Mouse (Mus musculus) intestine, embryonic 14.5 days (tissue): Measurements from ENCODE around the gene Mst1. TPM values are rescaled to one million over a fixed set of nuclear protein-coding genes. Genes with fewer than 3 reads are reported as not detected.

Experiments
- ATAC-seq: fragments of 200-750 bp; cut with Nextera tagmentation; replicated peaks from 2 replicates; pipeline ENCODE4 v1.8.0; 2017; ENCODE audit warnings: low read depth, moderate number of reproducible peaks, moderate TSS enrichment, moderate library complexity; ENCODE audit not compliant: low FRiP score, low TSS enrichment
- DNase-seq: peaks from one replicate; pipeline ENCODE4 v3.0.0-alpha.2; 2018; ENCODE audit warnings: low spot score
- H3K27ac ChIP-seq: fragments of 300-500 bp; sonication (generic); 2 replicates; pipeline ENCODE4 v1.5.1; 2014; ENCODE audit warnings: low read depth, mild to moderate bottlenecking, control low read depth
- H3K27me3 ChIP-seq: fragments of 300-500 bp; sonication (generic); replicated peaks from 2 replicates; pipeline ENCODE4 v1.6.1; 2014; ENCODE audit warnings: low read length, control low read depth; ENCODE audit not compliant: control insufficient read depth, insufficient read depth
- H3K36me3 ChIP-seq: fragments of 300-500 bp; sonication (generic); 2 replicates; pipeline ENCODE4 v1.6.1; 2014; ENCODE audit warnings: low read length, control low read depth; ENCODE audit not compliant: control insufficient read depth, insufficient read depth
- H3K4me1 ChIP-seq: fragments of 300-500 bp; sonication (generic); replicated peaks from 2 replicates; pipeline ENCODE4 v1.6.1; 2014; ENCODE audit warnings: low read length, control low read depth, mixed read lengths; ENCODE audit not compliant: control insufficient read depth, insufficient read depth
- H3K4me2 ChIP-seq: fragments of 300-500 bp; sonication (generic); 2 replicates; pipeline ENCODE4 v1.6.1; 2014; ENCODE audit warnings: low read length
- H3K4me3 ChIP-seq: fragments of 300-500 bp; sonication (generic); 2 replicates; pipeline ENCODE4 v1.5.1; 2014; ENCODE audit warnings: low read depth, low read length, control low read depth, mixed read lengths
- H3K9ac ChIP-seq: fragments of 300-500 bp; sonication (generic); 2 replicates; pipeline ENCODE4 v1.6.1; 2014; ENCODE audit warnings: mild to moderate bottlenecking, low read length
- H3K9me3 ChIP-seq: fragments of 300-500 bp; sonication (generic); 2 replicates; pipeline ENCODE4 v1.6.1; 2016; ENCODE audit warnings: low read length, control low read depth; ENCODE audit not compliant: control insufficient read depth
- WGBS: fragments of 180-500 bp; shearing (Covaris S2); extraction: QIAGEN DNeasy Blood & Tissue Kit; methylation state at CpG from one replicate; pipeline ENCODE4 v1.1.7; 2014; 5-methylcytosine and 5-hydroxymethylcytosine counted together
- polyA plus RNA-seq: library from polyadenylated mRNA; unstranded; fragments of >200 nt; fragmentation: Nextera tagmentation; extraction: Ambion mirVana; gene quantifications from 2 replicates; pipeline ENCODE4 v1.2.1, GENCODE M21; 2014

The Mst1 gene
- polyA plus RNA-seq: 0.17 and 0.78 TPM in 2 replicates

DNA sequence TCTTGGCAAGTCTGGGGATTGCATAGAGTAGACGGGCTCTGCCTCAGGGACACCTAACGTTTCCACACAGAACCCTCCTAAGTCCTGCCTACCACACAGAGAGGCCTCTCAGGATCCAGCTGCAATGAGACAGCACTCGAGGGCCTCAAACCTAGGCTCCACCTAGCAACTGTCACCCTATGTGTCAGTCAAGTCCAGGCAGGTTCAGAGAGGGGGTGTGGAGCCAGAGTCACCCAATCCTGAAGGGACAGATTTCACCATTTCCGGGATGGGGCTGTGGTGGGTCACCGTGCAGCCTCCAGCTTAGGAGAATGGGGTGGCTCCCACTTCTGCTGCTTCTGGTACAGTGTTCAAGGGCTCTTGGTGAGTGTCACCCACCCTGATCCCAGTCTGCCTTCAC is at the start of gene Mst1:
Mst1 (plus strand) TSS at position 269 of the 400 bp plus-strand sequence.
- Histone ChIP-seq H3K9me3 (no peaks in the 10 kb centered on the region), H3K4me1 (peaks cover 9% of the 10 kb centered on the region; the same call in 1 of the 2 replicates), H3K4me2 (peak within 1 kb of the TSS; percentile 95), H3K27ac (no peak within 1 kb of the TSS), H3K4me3 (peak within 1 kb of the TSS; percentile 95), H3K9ac (peak within 1 kb of the TSS; percentile 94), H3K27me3 (peaks cover 37% of the 10 kb centered on the region), H3K36me3 (peaks cover 11% of the 10 kb centered on the region)
- no peak for DNase-seq
- 82% methylated on average over 5 of the region's 5 CpGs for WGBS
- no peak for ATAC-seq

DNA sequence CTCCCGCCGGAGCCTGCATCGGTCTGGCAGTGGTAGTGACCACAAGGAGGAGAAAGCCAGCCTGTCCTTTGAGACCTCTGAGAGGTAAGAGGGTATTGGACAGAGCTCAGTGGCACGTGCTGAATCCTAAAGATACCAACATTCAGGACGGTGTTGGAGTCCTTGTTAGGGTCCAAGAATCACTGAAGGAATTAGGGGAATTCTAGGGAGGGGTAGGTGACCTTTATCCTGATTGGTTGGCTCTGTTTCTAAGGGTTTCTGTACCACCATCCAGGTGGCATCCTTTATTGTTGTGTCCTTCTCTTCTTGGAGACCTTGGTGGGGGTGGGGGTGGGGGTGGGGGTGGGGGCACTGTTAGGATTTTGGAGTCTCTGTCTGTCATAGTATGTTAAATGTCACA is 48.1 kb upstream of the Mst1 start:
- ATAC-seq: no peak
- no peak for DNase-seq
- WGBS: 95% methylated on average over 5 of the region's 5 CpGs
- Histone ChIP-seq H3K4me2 (no peak overlapping the region), H3K4me1 (no peaks in the 10 kb centered on the region), H3K9ac (no peak overlapping the region), H3K4me3 (no peak overlapping the region), H3K9me3 (no peaks in the 10 kb centered on the region), H3K36me3 (peaks cover 54% of the 10 kb centered on the region), H3K27ac (no peak overlapping the region), H3K27me3 (no peaks in the 10 kb centered on the region)

GRCm38 (mm10) chr9:108035331-108036156 is 44.7 kb upstream of the Mst1 start:
- Histone ChIP-seq H3K9ac (no peak overlapping the region), H3K4me3 (no peak overlapping the region), H3K27ac (no peak overlapping the region), H3K27me3 (no peaks in the 10 kb centered on the region), H3K4me2 (no peak overlapping the region), H3K9me3 (no peaks in the 10 kb centered on the region), H3K4me1 (no peaks in the 10 kb centered on the region), H3K36me3 (peaks cover 51% of the 10 kb centered on the region)
- ATAC-seq (no peak), DNase-seq (no peak)
- WGBS: 97% methylated on average over 2 of the region's 2 CpGs

GRCm38 (mm10) chr9:108044751-108045492 is 35.3 kb upstream of the Mst1 start:
- no peak overlapping the region for H3K4me3 ChIP-seq
- H3K4me1 ChIP-seq: peaks cover 12% of the 10 kb centered on the region; the same call in 1 of the 2 replicates
- H3K27ac ChIP-seq: no peak overlapping the region
- no peak for ATAC-seq
- H3K4me2 ChIP-seq: no peak overlapping the region
- H3K27me3 ChIP-seq: no peaks in the 10 kb centered on the region
- WGBS: 97% methylated on average over 8 of the region's 8 CpGs
- H3K36me3 ChIP-seq: peaks cover 64% of the 10 kb centered on the region
- no peak for DNase-seq
- no peak overlapping the region for H3K9ac ChIP-seq
- no peaks in the 10 kb centered on the region for H3K9me3 ChIP-seq

GRCm38 (mm10) chr9:108046582-108046981 is 33.7 kb upstream of the Mst1 start:
- 94% methylated on average over 4 of the region's 4 CpGs for WGBS
- Histone ChIP-seq H3K4me3 (no peak overlapping the region), H3K27ac (no peak overlapping the region), H3K9ac (no peak overlapping the region), H3K27me3 (no peaks in the 10 kb centered on the region), H3K36me3 (peaks cover 67% of the 10 kb centered on the region), H3K4me2 (no peak overlapping the region), H3K9me3 (no peaks in the 10 kb centered on the region), H3K4me1 (peaks cover 15% of the 10 kb centered on the region; the same call in 1 of the 2 replicates)
- no peak for ATAC-seq
- no peak for DNase-seq

DNA sequence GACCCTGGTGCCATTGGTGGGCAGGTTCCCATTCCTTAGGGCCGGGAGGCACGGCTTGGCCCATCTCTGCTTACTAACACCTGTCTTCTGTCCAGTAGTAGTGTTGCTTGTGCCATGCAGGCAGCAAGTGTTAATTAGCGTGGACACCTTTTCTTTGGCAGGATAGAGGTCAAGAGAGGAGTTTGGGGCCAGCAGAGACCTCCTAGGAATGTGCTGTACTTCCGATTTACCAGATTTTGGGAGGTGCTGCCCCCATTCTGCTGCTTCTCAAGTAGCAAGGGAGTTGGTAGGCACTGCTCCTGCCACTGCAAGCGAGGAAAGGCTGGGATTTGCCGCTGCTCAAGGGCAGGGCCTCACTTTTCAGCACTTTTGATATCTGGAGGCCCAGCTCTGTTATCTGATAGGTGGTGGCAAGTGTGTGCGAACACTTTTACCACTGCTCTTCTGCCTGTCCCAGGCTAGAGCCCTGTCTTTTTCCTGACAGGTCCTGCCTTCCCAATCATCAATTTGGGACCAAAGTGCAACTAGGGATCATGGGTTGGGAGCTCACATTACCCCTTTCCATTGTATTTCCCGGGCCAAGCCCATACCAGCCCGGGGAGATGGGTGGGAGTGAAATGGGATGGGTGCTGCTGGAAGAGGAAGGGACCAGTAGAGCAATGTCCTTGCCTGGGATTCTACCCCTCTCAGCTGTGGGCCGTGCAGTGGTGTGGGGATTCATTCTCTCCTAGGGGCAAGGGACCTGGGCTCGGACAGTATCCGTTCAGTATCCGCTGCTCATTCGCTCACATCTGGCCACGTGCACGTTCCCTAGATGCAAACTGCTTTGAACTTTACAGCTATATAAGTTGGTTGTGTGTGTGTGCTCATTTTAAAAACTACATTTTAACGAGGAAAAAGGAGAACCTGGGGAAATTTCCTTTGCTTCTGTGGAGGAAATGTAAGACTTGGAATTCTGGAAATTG is 32.4 kb upstream of the Mst1 start:
- H3K4me3 ChIP-seq: peak overlapping the region; percentile 91; the same call in 1 of the 2 replicates
- WGBS: 48% methylated on average over 17 of the region's 17 CpGs
- H3K27me3 ChIP-seq: no peaks in the 10 kb centered on the region
- peaks cover 15% of the 10 kb centered on the region; the same call in 1 of the 2 replicates for H3K4me1 ChIP-seq
- H3K4me2 ChIP-seq: peak overlapping the region; percentile 93
- ATAC-seq (no peak), DNase-seq (no peak)
- peak overlapping the region; percentile 82; the same call in 1 of the 2 replicates for H3K9ac ChIP-seq
- H3K9me3 ChIP-seq: no peaks in the 10 kb centered on the region
- H3K36me3 ChIP-seq: peaks cover 58% of the 10 kb centered on the region
- H3K27ac ChIP-seq: peak overlapping the region; percentile 74

DNA sequence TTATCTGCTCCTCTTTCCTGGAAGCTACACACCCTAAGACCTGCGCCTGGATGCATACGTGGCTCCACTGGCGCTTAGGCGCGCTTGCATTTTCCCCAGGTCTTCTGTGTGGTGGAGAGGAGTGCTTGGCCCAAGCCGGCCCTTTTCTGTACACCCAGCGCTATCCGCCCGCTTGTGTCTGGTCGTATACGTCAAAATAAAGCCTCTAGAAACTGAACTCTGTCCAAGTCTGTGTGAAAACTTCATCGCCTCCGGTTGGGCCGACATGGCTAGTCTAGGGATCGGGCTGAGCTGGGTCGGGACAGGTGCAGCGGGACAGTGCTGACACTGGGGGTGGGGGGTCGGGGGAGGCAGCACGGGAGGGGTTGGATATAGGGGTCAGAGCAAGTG is 31.7 kb upstream of the Mst1 start:
- Histone ChIP-seq H3K9ac (peak overlapping the region; percentile 82), H3K4me1 (peaks cover 19% of the 10 kb centered on the region; the same call in 1 of the 2 replicates), H3K27me3 (no peaks in the 10 kb centered on the region), H3K4me3 (peak overlapping the region; percentile 91), H3K9me3 (no peaks in the 10 kb centered on the region), H3K4me2 (peak overlapping the region; percentile 93), H3K27ac (peak overlapping the region; percentile 74), H3K36me3 (peaks cover 53% of the 10 kb centered on the region)
- peak; percentile 44 for ATAC-seq
- DNase-seq: no peak
- WGBS: 1% methylated on average over 19 of the region's 19 CpGs

- H3K27ac ChIP-seq: peak within 1 kb of the TSS; percentile 80
- ATAC-seq: peak; percentile 91
- peaks cover 19% of the 10 kb centered on the region; the same call in 1 of the 2 replicates for H3K4me1 ChIP-seq
- peak within 1 kb of the TSS; percentile 91 for H3K4me3 ChIP-seq
- under 1% methylated on average over 39 of the region's 39 CpGs for WGBS
- peak within 1 kb of the TSS; percentile 93 for H3K4me2 ChIP-seq
- no peaks in the 10 kb centered on the region for H3K9me3 ChIP-seq
- DNase-seq: peak; percentile 96
- peak within 1 kb of the TSS; percentile 82 for H3K9ac ChIP-seq
- no peaks in the 10 kb centered on the region for H3K27me3 ChIP-seq
- peaks cover 57% of the 10 kb centered on the region for H3K36me3 ChIP-seq
Observed at GRCm38 (mm10) chr9:108049016-108049455, 31.2 kb upstream of the Mst1 start, which contains the start of gene Gmppb. Gene Gmppb (plus strand): TSS chr9:108049242.
